Mouse (Mus musculus): ENCODE data around the gene Camta1. TPM values are rescaled to one million over a fixed set of nuclear protein-coding genes. Genes with fewer than 3 reads are reported as not detected.

Camta1 gene
- polyA plus RNA-seq, 1 experiment from 2014 or later = 86.8 TPM

DNA sequence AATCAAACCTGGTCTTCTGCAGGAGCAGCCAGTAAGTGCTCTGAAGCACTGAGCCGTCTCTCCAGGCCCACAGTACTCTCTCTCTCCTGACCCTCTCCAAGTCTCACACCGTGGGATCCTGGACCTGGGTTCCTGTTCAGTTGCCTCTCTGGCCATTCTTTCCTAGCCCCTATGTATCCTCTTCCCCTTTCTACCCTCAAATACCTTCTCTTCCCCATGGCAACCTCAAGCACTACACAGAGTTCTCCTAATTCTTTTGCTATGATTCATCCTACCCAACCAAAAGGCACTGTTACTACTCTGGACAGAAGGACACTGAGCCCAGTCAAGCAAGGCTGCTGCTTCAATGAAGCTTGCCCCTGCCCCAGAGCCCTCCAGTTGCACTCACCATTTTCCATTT lies 19.1 kb downstream of the Camta1 start:
- 92% methylated on average over 2 of the region's 2 CpGs for WGBS
- no peak for ATAC-seq (ENCODE audit: insufficient number of reproducible peaks, insufficient read depth, low FRiP score, low read depth)
- Histone ChIP-seq H3K9ac (replicated peaks; ENCODE audit: low read depth, low read length) (no peak overlapping the region), H3K4me3 (ENCODE audit: low read depth, low read length) (no peak overlapping the region), H3K9me3 (ENCODE audit: control insufficient read depth, low read depth, low read length) (no peaks in the 10 kb centered on the region), H3K27me3 (ENCODE audit: control insufficient read depth, insufficient read depth, low read length) (no peaks in the 10 kb centered on the region), H3K4me2 (replicated peaks; ENCODE audit: low read depth, low read length) (no peak overlapping the region), H3K36me3 (ENCODE audit: control insufficient read depth, insufficient read depth, low read length) (no peaks in the 10 kb centered on the region), H3K27ac (ENCODE audit: low read length) (no peak overlapping the region), H3K4me1 (ENCODE audit: control insufficient read depth, insufficient read depth, low read length) (no peaks in the 10 kb centered on the region)

DNA sequence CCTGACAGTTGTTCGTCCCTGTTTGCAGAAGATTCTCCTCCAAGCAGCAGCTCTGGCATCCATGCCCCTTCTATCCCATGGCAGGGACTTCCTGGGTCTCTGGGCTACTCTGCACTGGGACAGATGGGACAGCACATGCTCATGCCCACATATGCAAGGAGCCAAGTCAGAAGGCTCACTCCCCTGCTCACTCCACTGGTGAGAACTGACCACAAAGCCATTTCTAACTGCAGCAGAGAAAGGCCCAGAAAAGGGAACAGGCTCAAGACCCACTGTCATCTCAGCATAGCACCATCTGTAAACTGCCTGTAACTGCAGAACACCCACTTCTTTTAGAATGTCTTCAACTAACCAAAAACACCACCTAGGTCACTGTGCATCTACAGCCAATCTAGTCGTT lies 23.2 kb downstream of the Camta1 start:
- Histone ChIP-seq H3K4me3 (ENCODE audit: low read depth, low read length) (no peak overlapping the region), H3K9ac (replicated peaks; ENCODE audit: low read depth, low read length) (no peak overlapping the region), H3K9me3 (ENCODE audit: control insufficient read depth, low read depth, low read length) (no peaks in the 10 kb centered on the region), H3K4me2 (replicated peaks; ENCODE audit: low read depth, low read length) (no peak overlapping the region), H3K27ac (ENCODE audit: low read length) (no peak overlapping the region), H3K4me1 (ENCODE audit: control insufficient read depth, insufficient read depth, low read length) (no peaks in the 10 kb centered on the region), H3K36me3 (ENCODE audit: control insufficient read depth, insufficient read depth, low read length) (no peaks in the 10 kb centered on the region), H3K27me3 (ENCODE audit: control insufficient read depth, insufficient read depth, low read length) (no peaks in the 10 kb centered on the region)
- WGBS = 65% methylated on average over 2 of the region's 2 CpGs
- ATAC-seq (ENCODE audit: insufficient number of reproducible peaks, insufficient read depth, low FRiP score, low read depth) = no peak

DNA sequence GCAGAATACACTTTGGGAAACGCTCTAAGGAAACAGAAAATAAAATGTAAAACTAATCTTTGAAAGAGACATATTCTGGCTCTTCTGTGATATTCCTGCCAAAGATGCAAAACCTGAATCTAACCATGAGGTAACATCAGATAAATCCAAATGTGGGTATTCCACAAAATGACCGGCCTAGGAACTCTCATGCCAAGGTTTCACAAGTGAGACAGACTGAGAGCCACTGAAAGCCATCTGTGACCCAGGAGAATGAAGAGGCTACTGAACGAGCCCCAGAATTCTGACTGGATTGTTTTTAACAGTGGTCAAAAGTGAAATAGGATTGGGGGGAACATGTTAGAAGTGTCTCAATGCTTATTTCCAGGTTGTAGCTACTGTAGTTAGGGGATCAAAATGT lies 25.8 kb downstream of the Camta1 start:
- Histone ChIP-seq H3K9me3 (ENCODE audit: control insufficient read depth, low read depth, low read length) (no peaks in the 10 kb centered on the region), H3K4me1 (ENCODE audit: control insufficient read depth, insufficient read depth, low read length) (no peaks in the 10 kb centered on the region), H3K9ac (replicated peaks; ENCODE audit: low read depth, low read length) (no peak overlapping the region), H3K27me3 (ENCODE audit: control insufficient read depth, insufficient read depth, low read length) (no peaks in the 10 kb centered on the region), H3K27ac (ENCODE audit: low read length) (no peak overlapping the region), H3K36me3 (ENCODE audit: control insufficient read depth, insufficient read depth, low read length) (no peaks in the 10 kb centered on the region), H3K4me2 (replicated peaks; ENCODE audit: low read depth, low read length) (no peak overlapping the region), H3K4me3 (ENCODE audit: low read depth, low read length) (no peak overlapping the region)
- WGBS = 89% methylated on average over 3 of the region's 3 CpGs
- no peak for ATAC-seq (ENCODE audit: insufficient number of reproducible peaks, insufficient read depth, low FRiP score, low read depth)

DNA sequence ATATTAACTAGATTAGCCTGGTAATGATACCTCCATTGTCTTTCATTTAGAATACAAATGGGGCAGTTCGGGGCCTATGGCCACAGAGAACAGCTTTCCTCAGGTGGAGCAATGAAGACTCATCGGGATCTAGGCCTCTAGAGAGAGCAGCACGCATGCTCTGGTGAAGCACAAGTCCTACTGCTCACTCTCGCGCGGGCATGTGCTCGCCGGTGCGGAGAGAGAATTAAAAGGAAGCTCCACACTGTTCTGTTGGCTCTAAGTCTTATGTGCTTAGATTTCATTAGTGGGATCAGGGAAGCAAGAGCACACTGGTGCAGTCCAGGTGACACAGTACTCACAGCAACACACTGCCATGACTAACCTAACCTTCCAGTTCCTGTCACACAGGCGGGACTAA lies 27.1 kb downstream of the Camta1 start:
- Histone ChIP-seq H3K4me2 (replicated peaks; ENCODE audit: low read depth, low read length) (no peak overlapping the region), H3K36me3 (ENCODE audit: control insufficient read depth, insufficient read depth, low read length) (no peaks in the 10 kb centered on the region), H3K27ac (ENCODE audit: low read length) (no peak overlapping the region), H3K27me3 (ENCODE audit: control insufficient read depth, insufficient read depth, low read length) (no peaks in the 10 kb centered on the region), H3K4me3 (ENCODE audit: low read depth, low read length) (no peak overlapping the region), H3K9ac (replicated peaks; ENCODE audit: low read depth, low read length) (no peak overlapping the region), H3K9me3 (ENCODE audit: control insufficient read depth, low read depth, low read length) (no peaks in the 10 kb centered on the region), H3K4me1 (ENCODE audit: control insufficient read depth, insufficient read depth, low read length) (no peaks in the 10 kb centered on the region)
- 93% methylated on average over 10 of the region's 10 CpGs for WGBS
- no peak for ATAC-seq (ENCODE audit: insufficient number of reproducible peaks, insufficient read depth, low FRiP score, low read depth)

DNA sequence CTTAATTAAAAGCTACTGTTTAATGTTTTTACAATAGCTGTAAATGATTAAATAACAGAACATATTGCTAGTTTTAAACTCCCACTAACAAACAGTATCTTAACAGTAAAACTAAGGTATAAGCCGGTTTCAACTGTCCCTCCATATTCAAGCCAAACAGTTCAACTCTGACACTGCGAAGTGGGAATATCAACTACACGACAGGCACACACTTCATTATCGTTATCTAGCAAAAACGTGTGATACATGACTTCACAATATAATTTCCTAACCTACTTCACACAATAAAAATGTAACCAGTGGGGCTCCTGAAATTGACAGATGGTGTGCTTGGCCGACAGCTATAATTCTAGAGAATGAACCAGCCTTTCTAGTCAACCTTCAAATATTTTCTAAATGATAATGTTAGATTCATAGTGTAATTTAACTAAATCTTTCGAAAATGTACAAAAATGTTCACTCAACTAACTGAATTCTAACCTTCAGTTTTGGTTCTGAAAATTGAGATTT lies 27.7 kb downstream of the Camta1 start:
- no peak overlapping the region for H3K9ac ChIP-seq (replicated peaks; ENCODE audit: low read depth, low read length)
- H3K9me3 ChIP-seq (ENCODE audit: control insufficient read depth, low read depth, low read length) = no peaks in the 10 kb centered on the region
- H3K36me3 ChIP-seq (ENCODE audit: control insufficient read depth, insufficient read depth, low read length) = no peaks in the 10 kb centered on the region
- no peak for ATAC-seq (ENCODE audit: insufficient number of reproducible peaks, insufficient read depth, low FRiP score, low read depth)
- no peak overlapping the region for H3K4me3 ChIP-seq (ENCODE audit: low read depth, low read length)
- WGBS = 92% methylated on average over 7 of the region's 7 CpGs
- H3K27ac ChIP-seq (ENCODE audit: low read length) = no peak overlapping the region
- H3K4me2 ChIP-seq (replicated peaks; ENCODE audit: low read depth, low read length) = no peak overlapping the region
- no peaks in the 10 kb centered on the region for H3K4me1 ChIP-seq (ENCODE audit: control insufficient read depth, insufficient read depth, low read length)
- no peaks in the 10 kb centered on the region for H3K27me3 ChIP-seq (ENCODE audit: control insufficient read depth, insufficient read depth, low read length)

DNA sequence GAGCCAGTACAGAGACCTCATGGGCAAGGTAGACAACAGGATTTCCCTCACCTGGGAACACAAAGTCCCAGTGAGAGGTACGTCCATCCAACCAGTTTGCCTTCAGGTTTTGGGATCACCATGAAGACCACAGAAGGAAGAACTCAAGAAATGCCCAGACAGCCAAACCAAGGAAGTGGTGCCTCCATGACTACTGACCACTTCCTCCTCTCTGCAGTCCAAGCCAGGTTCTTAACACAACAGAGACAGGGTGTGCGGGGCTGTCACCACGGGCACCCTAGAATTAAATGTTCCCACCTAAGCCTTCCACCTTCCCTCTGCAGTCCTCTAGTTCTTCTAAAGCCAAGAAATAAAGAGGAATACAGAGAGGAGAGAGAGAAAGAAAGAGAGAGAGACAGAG lies 33.8 kb downstream of the Camta1 start:
- Histone ChIP-seq H3K27me3 (ENCODE audit: control insufficient read depth, insufficient read depth, low read length) (no peaks in the 10 kb centered on the region), H3K4me1 (ENCODE audit: control insufficient read depth, insufficient read depth, low read length) (no peaks in the 10 kb centered on the region), H3K27ac (ENCODE audit: low read length) (no peak overlapping the region), H3K36me3 (ENCODE audit: control insufficient read depth, insufficient read depth, low read length) (no peaks in the 10 kb centered on the region), H3K4me2 (replicated peaks; ENCODE audit: low read depth, low read length) (no peak overlapping the region), H3K9me3 (ENCODE audit: control insufficient read depth, low read depth, low read length) (no peaks in the 10 kb centered on the region), H3K9ac (replicated peaks; ENCODE audit: low read depth, low read length) (no peak overlapping the region), H3K4me3 (ENCODE audit: low read depth, low read length) (no peak overlapping the region)
- WGBS = 97% methylated on average over 3 of the region's 3 CpGs
- ATAC-seq (ENCODE audit: insufficient number of reproducible peaks, insufficient read depth, low FRiP score, low read depth) = no peak

DNA sequence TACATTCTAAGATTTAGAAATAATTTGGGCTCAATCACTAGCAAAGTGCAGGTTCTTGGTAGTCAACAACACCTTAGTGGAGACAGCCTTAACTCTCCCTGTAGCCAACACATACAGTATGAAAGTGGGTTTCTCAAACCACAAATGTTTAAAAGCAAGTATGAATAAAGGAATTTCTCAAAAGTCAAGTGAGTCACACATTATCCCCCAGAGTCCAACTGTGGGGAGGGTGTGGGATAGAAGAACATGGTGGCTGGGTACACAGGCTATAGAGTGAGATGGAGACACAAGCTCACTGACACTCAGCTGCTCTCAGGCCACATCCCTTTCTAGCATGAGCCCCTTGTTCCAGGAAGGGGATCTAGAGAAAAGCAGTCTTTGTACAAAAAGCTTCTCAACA lies 34.3 kb downstream of the Camta1 start:
- Histone ChIP-seq H3K9me3 (ENCODE audit: control insufficient read depth, low read depth, low read length) (no peaks in the 10 kb centered on the region), H3K27ac (ENCODE audit: low read length) (no peak overlapping the region), H3K9ac (replicated peaks; ENCODE audit: low read depth, low read length) (no peak overlapping the region), H3K4me1 (ENCODE audit: control insufficient read depth, insufficient read depth, low read length) (no peaks in the 10 kb centered on the region), H3K4me3 (ENCODE audit: low read depth, low read length) (no peak overlapping the region), H3K27me3 (ENCODE audit: control insufficient read depth, insufficient read depth, low read length) (no peaks in the 10 kb centered on the region), H3K4me2 (replicated peaks; ENCODE audit: low read depth, low read length) (no peak overlapping the region), H3K36me3 (ENCODE audit: control insufficient read depth, insufficient read depth, low read length) (no peaks in the 10 kb centered on the region)
- no peak for ATAC-seq (ENCODE audit: insufficient number of reproducible peaks, insufficient read depth, low FRiP score, low read depth)

DNA sequence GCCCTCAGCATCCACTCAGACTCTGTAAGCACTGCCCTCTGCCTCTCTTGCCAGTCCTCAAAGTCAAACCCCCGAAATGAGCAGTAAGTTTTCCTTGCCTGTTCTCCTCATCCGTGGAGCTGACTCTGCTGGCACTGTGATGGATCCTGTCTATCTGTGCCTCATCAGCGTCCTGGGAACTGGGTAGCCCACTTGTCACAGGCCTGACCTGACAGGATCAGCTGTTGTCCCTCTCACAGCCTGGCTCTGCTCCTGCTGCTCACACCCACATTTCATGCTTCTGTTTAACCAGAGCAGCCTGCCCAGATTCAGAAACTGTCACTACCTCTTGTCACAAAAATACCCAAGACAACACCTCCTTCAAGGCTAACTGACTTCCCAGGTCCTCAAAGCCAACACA lies 37.7 kb downstream of the Camta1 start:
- Histone ChIP-seq H3K27ac (ENCODE audit: low read length) (no peak overlapping the region), H3K27me3 (ENCODE audit: control insufficient read depth, insufficient read depth, low read length) (no peaks in the 10 kb centered on the region), H3K9ac (replicated peaks; ENCODE audit: low read depth, low read length) (no peak overlapping the region), H3K9me3 (ENCODE audit: control insufficient read depth, low read depth, low read length) (no peaks in the 10 kb centered on the region), H3K4me2 (replicated peaks; ENCODE audit: low read depth, low read length) (no peak overlapping the region), H3K4me1 (ENCODE audit: control insufficient read depth, insufficient read depth, low read length) (no peaks in the 10 kb centered on the region), H3K36me3 (ENCODE audit: control insufficient read depth, insufficient read depth, low read length) (no peaks in the 10 kb centered on the region), H3K4me3 (ENCODE audit: low read depth, low read length) (no peak overlapping the region)
- WGBS = 69% methylated on average over 3 of the region's 3 CpGs
- no peak for ATAC-seq (ENCODE audit: insufficient number of reproducible peaks, insufficient read depth, low FRiP score, low read depth)

DNA sequence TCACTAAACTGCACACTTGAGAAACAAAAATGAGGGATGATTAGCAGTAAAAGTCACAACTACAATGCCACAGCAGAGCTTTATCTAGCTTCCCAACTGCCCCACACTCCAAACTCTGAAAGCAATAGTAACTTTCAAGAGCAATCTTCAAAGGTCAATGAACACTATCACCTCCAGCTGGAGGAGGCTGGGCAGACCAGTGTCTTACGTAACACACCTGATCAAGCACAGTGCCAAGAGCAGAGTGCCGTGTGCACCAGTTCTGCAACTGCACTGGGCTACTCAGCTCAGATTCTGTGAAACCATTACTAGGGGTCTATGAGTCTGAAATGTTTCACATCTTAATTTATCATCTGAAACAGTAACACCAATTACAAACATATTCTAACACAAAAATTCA lies 38.7 kb downstream of the Camta1 start:
- Histone ChIP-seq H3K9ac (replicated peaks; ENCODE audit: low read depth, low read length) (no peak overlapping the region), H3K36me3 (ENCODE audit: control insufficient read depth, insufficient read depth, low read length) (no peaks in the 10 kb centered on the region), H3K27ac (ENCODE audit: low read length) (no peak overlapping the region), H3K4me2 (replicated peaks; ENCODE audit: low read depth, low read length) (no peak overlapping the region), H3K4me1 (ENCODE audit: control insufficient read depth, insufficient read depth, low read length) (0 out of 2 replicates have a peak, but pooled peaks cover 4% of the 10 kb centered on the region), H3K27me3 (ENCODE audit: control insufficient read depth, insufficient read depth, low read length) (no peaks in the 10 kb centered on the region), H3K4me3 (ENCODE audit: low read depth, low read length) (no peak overlapping the region), H3K9me3 (ENCODE audit: control insufficient read depth, low read depth, low read length) (no peaks in the 10 kb centered on the region)
- WGBS = 67% methylated on average over 2 of the region's 2 CpGs
- ATAC-seq (ENCODE audit: insufficient number of reproducible peaks, insufficient read depth, low FRiP score, low read depth) = no peak

All from stomach, embryonic 14.5 days (tissue).